Mouse (Mus musculus): ENCODE measurements around the gene 2010111I01Rik. TPM values are rescaled to one million over a fixed set of nuclear protein-coding genes. Genes with fewer than 3 reads are reported as not detected.
"Not testable (repeated sequence)": the region's sequence is repeated elsewhere in the genome, so short reads cannot be mapped to it uniquely, and the experiment has no call there.

The 2010111I01Rik gene
- polyA plus RNA-seq, 1 experiment from 2014 or later, result 144 TPM

DNA sequence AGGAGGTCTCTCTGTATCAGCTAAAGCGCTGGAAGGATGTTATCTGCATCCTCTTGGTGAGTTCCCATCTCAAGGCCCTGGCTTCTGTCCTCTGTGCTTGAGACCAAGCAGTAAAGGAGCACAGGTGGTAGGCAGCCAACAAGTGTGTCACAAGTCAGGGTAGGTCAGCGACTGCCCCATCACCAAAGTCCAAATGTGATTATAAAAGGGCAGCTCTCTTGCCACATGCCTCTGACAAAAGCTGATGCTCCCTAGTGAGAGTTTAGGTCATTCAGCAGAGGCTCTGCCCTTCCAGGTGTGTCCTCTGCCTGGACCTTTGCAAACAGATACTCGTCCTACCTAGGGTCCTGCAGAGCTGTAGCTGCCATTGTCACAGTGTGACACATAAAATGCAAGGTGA lies 263.1 kb downstream of the 2010111I01Rik start:
- Histone ChIP-seq H3K4me1 (ENCODE audit: control insufficient read depth, insufficient read depth, low read length) (peaks cover 10% of the 10 kb centered on the region; the same call in 1 of the 2 replicates), H3K4me2 (ENCODE audit: low read depth, low read length) (no peak overlapping the region), H3K36me3 (ENCODE audit: control insufficient read depth, insufficient read depth, low read length) (no peaks in the 10 kb centered on the region), H3K4me3 (ENCODE audit: low read depth, low read length) (no peak overlapping the region), H3K9me3 (ENCODE audit: control insufficient read depth, low read length) (no peaks in the 10 kb centered on the region), H3K27ac (replicated peaks; ENCODE audit: low read depth, low read length) (no peak overlapping the region), H3K9ac (ENCODE audit: low read depth, low read length) (no peak overlapping the region), H3K27me3 (replicated peaks; ENCODE audit: control insufficient read depth, insufficient read depth, low read length) (no peaks in the 10 kb centered on the region)
- DNase-seq (ENCODE audit: low spot score) (no peak), ATAC-seq (ENCODE audit: low read depth) (no peak)
- 90% methylated on average over 3 of the region's 3 CpGs for WGBS

DNA sequence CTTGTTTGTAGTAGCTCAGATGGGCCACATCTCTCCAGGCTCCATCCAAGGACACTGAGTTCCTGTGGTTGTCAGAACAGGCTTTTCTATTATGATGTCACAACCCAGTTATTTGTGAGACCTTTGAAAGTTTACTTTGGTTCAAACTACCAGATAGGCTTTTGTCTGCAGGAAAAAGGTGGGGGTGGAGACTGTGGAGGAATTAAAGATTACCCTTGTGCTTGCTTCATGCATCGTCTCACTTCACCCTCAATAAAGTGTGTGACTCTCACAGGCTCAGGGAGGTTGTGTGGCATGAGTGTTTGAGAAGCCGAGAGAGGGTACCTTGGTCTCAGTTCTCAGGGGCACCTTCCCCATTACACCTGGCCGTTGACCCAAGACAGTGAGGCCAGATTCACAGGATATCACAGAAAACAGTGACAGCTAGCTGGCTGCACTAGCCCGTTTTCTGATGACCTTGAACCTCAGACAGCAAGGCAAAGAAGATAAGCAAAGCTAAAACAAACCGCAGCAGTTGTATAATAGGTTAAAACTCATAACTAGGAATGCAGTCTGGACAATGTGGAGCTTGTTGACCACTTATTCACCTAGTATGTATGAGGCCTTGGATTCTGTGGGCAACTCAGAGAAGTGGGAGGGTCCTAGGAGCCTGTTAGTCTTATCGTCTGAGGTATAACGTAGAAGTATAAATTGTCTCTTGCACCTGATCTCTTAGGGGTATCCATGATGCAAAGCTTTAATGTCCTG lies 266.4 kb downstream of the 2010111I01Rik start:
- Histone ChIP-seq H3K4me2 (ENCODE audit: low read depth, low read length) (no peak overlapping the region), H3K27ac (replicated peaks; ENCODE audit: low read depth, low read length) (peak overlapping the region; percentile 8), H3K4me3 (ENCODE audit: low read depth, low read length) (no peak overlapping the region), H3K36me3 (ENCODE audit: control insufficient read depth, insufficient read depth, low read length) (no peaks in the 10 kb centered on the region), H3K27me3 (replicated peaks; ENCODE audit: control insufficient read depth, insufficient read depth, low read length) (no peaks in the 10 kb centered on the region), H3K9ac (ENCODE audit: low read depth, low read length) (no peak overlapping the region), H3K4me1 (ENCODE audit: control insufficient read depth, insufficient read depth, low read length) (peaks cover 16% of the 10 kb centered on the region), H3K9me3 (ENCODE audit: control insufficient read depth, low read length) (no peaks in the 10 kb centered on the region)
- ATAC-seq (ENCODE audit: low read depth) (no peak; the same call in 1 of the 2 replicates), DNase-seq (ENCODE audit: low spot score) (no peak)
- 67% methylated on average over 7 of the region's 7 CpGs for WGBS

DNA sequence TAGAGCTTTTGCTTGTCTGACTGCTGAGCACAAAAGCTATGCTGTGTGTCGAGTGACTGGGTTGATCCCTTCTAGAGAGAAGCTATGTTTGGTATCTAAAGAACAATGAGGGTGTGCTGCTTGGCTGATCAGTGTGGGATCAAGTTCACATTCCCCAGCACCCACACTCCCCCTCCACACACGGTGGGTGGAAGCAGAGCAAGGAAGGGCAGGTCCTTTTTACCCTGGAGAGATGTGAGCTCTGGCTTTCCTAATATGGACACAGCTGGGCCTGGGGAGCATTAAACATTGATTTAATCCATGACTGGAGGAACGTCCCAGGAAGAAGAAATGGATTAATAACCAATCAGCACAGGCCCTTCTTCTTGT lies 267.0 kb downstream of the 2010111I01Rik start:
- WGBS, result 14% methylated on average over 3 of the region's 3 CpGs
- no peak overlapping the region for H3K4me3 ChIP-seq (ENCODE audit: low read depth, low read length)

DNA sequence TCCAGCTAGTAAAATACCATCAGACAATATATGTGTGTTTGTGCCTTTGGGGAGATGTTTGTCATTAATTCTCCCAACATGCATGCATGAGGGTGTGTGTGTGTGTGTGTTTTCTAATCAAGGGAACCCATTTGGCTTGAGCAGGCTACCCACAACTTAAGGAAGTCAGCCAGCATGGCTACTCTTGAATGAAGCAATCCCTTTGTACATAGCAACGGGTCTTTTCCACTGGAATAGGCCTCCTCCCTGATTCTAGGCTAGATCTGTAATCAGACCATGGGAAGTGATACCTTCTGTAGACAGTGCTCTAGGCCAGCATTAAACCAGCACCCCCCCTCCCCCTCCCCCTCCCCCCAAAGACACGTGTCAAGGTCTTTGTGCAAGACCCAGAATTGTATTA lies 267.9 kb downstream of the 2010111I01Rik start:
- Histone ChIP-seq H3K27ac (replicated peaks; ENCODE audit: low read depth, low read length) (0 out of 2 replicates have a peak overlapping the region, but pooled peaks have one; percentile 8), H3K36me3 (ENCODE audit: control insufficient read depth, insufficient read depth, low read length) (no peaks in the 10 kb centered on the region), H3K9me3 (ENCODE audit: control insufficient read depth, low read length) (no peaks in the 10 kb centered on the region), H3K4me3 (ENCODE audit: low read depth, low read length) (no peak overlapping the region), H3K27me3 (replicated peaks; ENCODE audit: control insufficient read depth, insufficient read depth, low read length) (no peaks in the 10 kb centered on the region), H3K4me2 (ENCODE audit: low read depth, low read length) (no peak overlapping the region), H3K9ac (ENCODE audit: low read depth, low read length) (no peak overlapping the region), H3K4me1 (ENCODE audit: control insufficient read depth, insufficient read depth, low read length) (peaks cover 18% of the 10 kb centered on the region)
- WGBS, result 82% methylated on average over 2 of the region's 2 CpGs
- ATAC-seq (ENCODE audit: low read depth) (no peak), DNase-seq (ENCODE audit: low spot score) (no peak)

More for the DNA sequence above, 267.0 kb downstream of the 2010111I01Rik start:
- peaks cover 18% of the 10 kb centered on the region for H3K4me1 ChIP-seq (ENCODE audit: control insufficient read depth, insufficient read depth, low read length)
- H3K9me3 ChIP-seq (ENCODE audit: control insufficient read depth, low read length), result no peaks in the 10 kb centered on the region
- no peaks in the 10 kb centered on the region for H3K36me3 ChIP-seq (ENCODE audit: control insufficient read depth, insufficient read depth, low read length)
- peak; percentile 94 for ATAC-seq (ENCODE audit: low read depth)
- H3K9ac ChIP-seq (ENCODE audit: low read depth, low read length), result no peak overlapping the region
- peak overlapping the region; percentile 8; the same call in 1 of the 2 replicates for H3K27ac ChIP-seq (replicated peaks; ENCODE audit: low read depth, low read length)
- no peaks in the 10 kb centered on the region for H3K27me3 ChIP-seq (replicated peaks; ENCODE audit: control insufficient read depth, insufficient read depth, low read length)
- no peak overlapping the region for H3K4me2 ChIP-seq (ENCODE audit: low read depth, low read length)
- DNase-seq (ENCODE audit: low spot score), result peak; percentile 79

DNA sequence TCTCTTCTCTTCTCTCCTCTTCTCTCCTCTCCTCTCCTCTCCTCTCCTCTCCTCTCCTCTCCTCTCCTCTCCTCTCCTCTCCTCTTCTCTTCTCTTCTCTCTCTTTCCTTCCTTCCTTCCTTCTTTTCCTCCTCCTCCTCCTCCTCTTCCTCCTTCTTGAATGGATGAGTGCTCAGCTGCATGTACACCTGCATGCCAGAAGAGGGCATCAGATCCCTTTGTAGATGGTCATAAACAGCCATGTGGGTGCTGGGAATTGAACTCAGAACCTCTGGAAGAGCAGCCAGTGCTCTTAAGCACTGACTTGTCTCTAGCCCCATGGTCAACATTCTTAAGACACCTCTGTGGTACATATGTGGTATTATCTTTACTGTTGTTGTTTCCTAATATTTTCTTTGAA lies 269.8 kb downstream of the 2010111I01Rik start:
- not testable (repeated sequence) for H3K4me2 ChIP-seq (ENCODE audit: low read depth, low read length); DNase-seq (ENCODE audit: low spot score); H3K4me3 ChIP-seq (ENCODE audit: low read depth, low read length); H3K27me3 ChIP-seq (replicated peaks; ENCODE audit: control insufficient read depth, insufficient read depth, low read length); H3K9me3 ChIP-seq (ENCODE audit: control insufficient read depth, low read length); H3K36me3 ChIP-seq (ENCODE audit: control insufficient read depth, insufficient read depth, low read length); H3K9ac ChIP-seq (ENCODE audit: low read depth, low read length); ATAC-seq (ENCODE audit: low read depth); H3K27ac ChIP-seq (replicated peaks; ENCODE audit: low read depth, low read length)
- H3K4me1 ChIP-seq (ENCODE audit: control insufficient read depth, insufficient read depth, low read length), result peaks cover 32% of the 10 kb centered on the region

DNA sequence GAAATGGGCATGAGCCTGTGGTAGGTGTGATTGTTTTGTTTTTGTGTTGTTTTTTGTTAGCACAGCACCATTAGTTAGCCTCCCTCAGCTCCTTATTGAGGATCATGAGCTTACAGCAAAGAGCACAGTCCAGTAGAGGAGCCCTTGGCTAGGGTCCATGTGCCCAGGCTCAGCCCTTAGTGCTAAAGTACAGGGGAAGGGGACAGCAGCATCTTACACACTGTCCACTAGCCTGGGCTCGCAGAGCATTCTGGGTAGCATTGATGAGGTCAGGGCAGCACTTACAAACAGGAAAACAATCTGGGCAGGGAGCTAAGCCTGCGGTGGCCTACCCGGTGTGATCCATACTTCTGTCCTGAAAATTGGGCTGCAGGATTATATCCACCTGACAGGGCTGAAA lies 270.9 kb downstream of the 2010111I01Rik start:
- Histone ChIP-seq H3K4me1 (ENCODE audit: control insufficient read depth, insufficient read depth, low read length) (peaks cover 32% of the 10 kb centered on the region), H3K9me3 (ENCODE audit: control insufficient read depth, low read length) (no peaks in the 10 kb centered on the region), H3K27ac (replicated peaks; ENCODE audit: low read depth, low read length) (peak overlapping the region; percentile 52; the same call in 1 of the 2 replicates), H3K4me2 (ENCODE audit: low read depth, low read length) (no peak overlapping the region), H3K36me3 (ENCODE audit: control insufficient read depth, insufficient read depth, low read length) (no peaks in the 10 kb centered on the region), H3K27me3 (replicated peaks; ENCODE audit: control insufficient read depth, insufficient read depth, low read length) (no peaks in the 10 kb centered on the region), H3K4me3 (ENCODE audit: low read depth, low read length) (no peak overlapping the region), H3K9ac (ENCODE audit: low read depth, low read length) (no peak overlapping the region)
- DNase-seq (ENCODE audit: low spot score), result no peak
- WGBS, result 79% methylated on average over 3 of the region's 3 CpGs
- ATAC-seq (ENCODE audit: low read depth), result no peak

DNA sequence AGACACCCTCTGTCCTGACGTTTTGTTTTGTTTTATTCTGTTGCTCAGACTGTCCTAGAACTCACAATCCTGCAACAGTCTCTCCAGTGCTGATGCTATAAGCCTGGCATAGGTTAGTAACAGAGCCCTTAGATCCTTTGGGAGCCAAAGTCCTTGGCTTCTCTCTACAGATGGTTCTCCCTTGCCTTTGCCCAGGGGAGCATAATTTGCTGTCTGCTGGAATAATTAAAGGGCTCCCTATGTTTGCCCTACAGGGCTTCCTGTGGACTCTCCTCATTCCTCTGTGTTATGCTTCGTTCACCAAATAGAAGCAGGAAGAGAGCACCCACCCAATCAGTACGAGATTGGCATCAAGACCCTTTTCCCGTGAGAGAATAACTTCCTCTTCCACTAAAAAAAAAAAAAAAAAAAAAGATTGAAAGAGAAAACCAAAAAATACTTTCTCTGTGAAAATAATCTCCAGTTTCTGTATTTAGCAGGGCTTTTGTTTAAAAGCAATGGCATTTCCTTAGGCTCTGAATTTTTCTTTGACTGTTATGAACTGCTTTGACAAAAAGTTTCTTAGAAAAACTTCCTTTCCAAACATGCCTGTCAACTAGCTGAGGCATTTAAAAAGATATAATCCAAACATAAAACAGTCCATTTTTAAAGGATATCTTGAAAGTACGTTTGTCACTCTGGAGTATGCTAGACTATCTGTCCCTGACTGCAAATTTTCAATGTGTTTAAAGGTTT lies 271.6 kb downstream of the 2010111I01Rik start:
- peaks cover 31% of the 10 kb centered on the region for H3K4me1 ChIP-seq (ENCODE audit: control insufficient read depth, insufficient read depth, low read length)
- peak; percentile 58 for DNase-seq (ENCODE audit: low spot score)
- peak overlapping the region; percentile 52 for H3K27ac ChIP-seq (replicated peaks; ENCODE audit: low read depth, low read length)
- no peak for ATAC-seq (ENCODE audit: low read depth)
- WGBS, result 23% methylated on average over 5 of the region's 5 CpGs
- H3K9ac ChIP-seq (ENCODE audit: low read depth, low read length), result no peak overlapping the region
- no peak overlapping the region for H3K4me2 ChIP-seq (ENCODE audit: low read depth, low read length)
- no peak overlapping the region for H3K4me3 ChIP-seq (ENCODE audit: low read depth, low read length)
- H3K27me3 ChIP-seq (replicated peaks; ENCODE audit: control insufficient read depth, insufficient read depth, low read length), result no peaks in the 10 kb centered on the region
- no peaks in the 10 kb centered on the region for H3K9me3 ChIP-seq (ENCODE audit: control insufficient read depth, low read length)
- no peaks in the 10 kb centered on the region for H3K36me3 ChIP-seq (ENCODE audit: control insufficient read depth, insufficient read depth, low read length)

DNA sequence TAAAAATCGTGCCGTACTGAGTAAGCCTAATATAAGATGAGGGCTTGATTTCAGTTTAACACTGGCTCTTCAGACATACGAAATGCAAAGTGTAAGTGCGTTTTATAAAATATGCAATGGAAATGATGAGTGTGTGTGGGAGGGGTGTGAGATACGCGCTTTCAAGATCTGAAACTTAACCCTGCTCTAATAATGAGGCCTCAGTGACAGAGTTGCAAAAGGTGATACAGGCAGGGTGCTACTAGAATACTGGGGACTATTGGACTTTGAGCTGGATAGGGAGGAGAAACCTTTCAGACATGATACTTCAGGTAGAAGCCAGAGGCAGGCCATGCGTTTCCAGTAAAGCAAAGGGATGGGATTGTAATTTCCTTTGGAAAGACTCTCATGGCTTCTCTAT lies 273.4 kb downstream of the 2010111I01Rik start:
- DNase-seq (ENCODE audit: low spot score) (no peak), ATAC-seq (ENCODE audit: low read depth) (no peak)
- H3K27ac ChIP-seq (replicated peaks; ENCODE audit: low read depth, low read length), result no peak overlapping the region; the same call in 1 of the 2 replicates

More for the DNA sequence above, 273.4 kb downstream of the 2010111I01Rik start:
- no peak overlapping the region for H3K4me2 ChIP-seq (ENCODE audit: low read depth, low read length)
- H3K4me1 ChIP-seq (ENCODE audit: control insufficient read depth, insufficient read depth, low read length), result peaks cover 39% of the 10 kb centered on the region
- H3K4me3 ChIP-seq (ENCODE audit: low read depth, low read length), result no peak overlapping the region
- no peak overlapping the region for H3K9ac ChIP-seq (ENCODE audit: low read depth, low read length)
- 85% methylated on average over 7 of the region's 7 CpGs for WGBS
- H3K27me3 ChIP-seq (replicated peaks; ENCODE audit: control insufficient read depth, insufficient read depth, low read length), result no peaks in the 10 kb centered on the region
- 0 out of 2 replicates have a peak, but pooled peaks cover 5% of the 10 kb centered on the region for H3K36me3 ChIP-seq (ENCODE audit: control insufficient read depth, insufficient read depth, low read length)
- H3K9me3 ChIP-seq (ENCODE audit: control insufficient read depth, low read length), result no peaks in the 10 kb centered on the region

All from embryonic facial prominence, embryonic 14.5 days (tissue).